Mouse (Mus musculus) Patski (cell line): ENCODE data around the gene Atp7a. TPM values are rescaled to one million over a fixed set of nuclear protein-coding genes. Genes with fewer than 3 reads are reported as not detected.

Source experiments
- ATAC-seq: fragments of 100-300 bp; one replicate; pipeline ENCODE4 v1.8.0; 2021
- CTCF ChIA-PET: fragments of 350-600 bp; sonication (Branson Sonifier 250); formaldehyde crosslinking; loops from one replicate; lab custom pipeline; 2022; ENCODE audit warnings: inconsistent platforms; lab: Charles Lee
- POLR2A ChIA-PET: fragments of 350-600 bp; sonication (Branson Sonifier 250); formaldehyde crosslinking; loops from one replicate; lab custom pipeline; 2022; ENCODE audit warnings: antibody characterized with exemption, inconsistent platforms; lab: Charles Lee
- DNase-seq: peaks from one replicate; pipeline ENCODE4 v3.0.0-alpha.2; 2011; ENCODE audit warnings: low read depth, low spot score
- H3K27me3 ChIP-seq: fragments of 371-371 bp; one replicate; pipeline ENCODE4 v1.5.1; 2021
- CTCF ChIP-seq: fragments of 100-300 bp; IDR thresholded peaks from one replicate; pipeline ENCODE4 v1.5.1; 2021
- in situ Hi-C: fragments of 300-500 bp; cut with MboI; formaldehyde crosslinking; loops from 3 replicates; pipeline ENCODE4 v1.11.1; 2018; ENCODE audit warnings: low pct_unique_long_range_greater_than_20kb, mixed read lengths
- polyA plus RNA-seq: library from polyadenylated mRNA; unstranded; gene quantifications from one replicate; pipeline ENCODE4 v1.2.3, GENCODE M21; 2021

Gene Atp7a
- polyA plus RNA-seq, 1 experiment from 2014 or later = 19.9 TPM

GRCm38 (mm10) chrX:106155892-106156291 lies 128.8 kb downstream of the Atp7a start:
- ChIA-PET POLR2A (no interaction called here), CTCF (no interaction called here)
- TF ChIP-seq CTCF = no peak
- ATAC-seq (no peak), DNase-seq (no peak)
- in situ Hi-C loops = no loop called here
- peaks cover 38% of the 10 kb centered on the region for H3K27me3 ChIP-seq

- ATAC-seq = no peak
These were observed 136.9 kb downstream of the Atp7a start for GRCm38 (mm10) chrX:106163995-106164394.

GRCm38 (mm10) chrX:106164555-106164954 lies 137.5 kb downstream of the Atp7a start:
- TF ChIP-seq CTCF = no peak
- DNase-seq (no peak), ATAC-seq (no peak)
- ChIA-PET CTCF (interaction anchor here (0.8 to 1.5 kb wide), 3 partner anchors 117 to 138 kb away, joined by 3 to 11 read pairs (median 4); partner anchors contain the start of gene Atp7a), POLR2A (interaction anchor here (0.6 to 1.3 kb wide), 2 partner anchors 21 to 1080 kb away, joined by 4 to 5 read pairs; no protein-coding TSS in a partner anchor)
- peaks cover 12% of the 10 kb centered on the region for H3K27me3 ChIP-seq
- in situ Hi-C loops = no loop called here

More at GRCm38 (mm10) chrX:106163995-106164394, 136.9 kb downstream of the Atp7a start:
- no peak for DNase-seq
- in situ Hi-C loops = no loop called here
- ChIA-PET POLR2A (interaction anchor here (1.3 kb wide), 1 partner anchor 21 kb away, joined by 4 read pairs; no protein-coding TSS in a partner anchor), CTCF (interaction anchor here (0.9 to 1.5 kb wide), 3 partner anchors 21 to 137 kb away, joined by 3 to 11 read pairs (median 4); partner anchors contain the start of gene Atp7a)
- H3K27me3 ChIP-seq = peaks cover 15% of the 10 kb centered on the region
- TF ChIP-seq CTCF = no peak

- DNase-seq (no peak), ATAC-seq (no peak)
- CTCF ChIA-PET = interaction anchor here (0.8 to 1.5 kb wide), 3 partner anchors 117 to 139 kb away, joined by 3 to 11 read pairs (median 4); partner anchors contain the start of gene Atp7a
- POLR2A ChIA-PET = interaction anchor here (1.3 kb wide), 1 partner anchor 20 kb away, joined by 4 read pairs; no protein-coding TSS in a partner anchor
- in situ Hi-C loops = loop anchor here (5.0 kb wide), 2 partner anchors 53 to 148 kb away; partner anchors contain the start of gene Cox7b
- TF ChIP-seq CTCF = peak; percentile 62
- peaks cover 7% of the 10 kb centered on the region for H3K27me3 ChIP-seq
These were observed 138.0 kb downstream of the Atp7a start for GRCm38 (mm10) chrX:106165089-106165488.

- ChIA-PET POLR2A (interaction anchor here (0.5 kb wide), 1 partner anchor 23 kb away, joined by 5 read pairs; no protein-coding TSS in a partner anchor), CTCF (interaction anchor here (0.7 to 1.6 kb wide), 8 partner anchors 10 to 145 kb away, joined by 3 to 12 read pairs (median 4); partner anchors contain the start of genes Atp7a and Pgk1)
- peak; percentile 88 for ATAC-seq
- peaks cover 20% of the 10 kb centered on the region for H3K27me3 ChIP-seq
- DNase-seq = no peak
- in situ Hi-C loops = no loop called here
- TF ChIP-seq CTCF = peak; percentile 84
These were observed 144.2 kb downstream of the Atp7a start for GRCm38 (mm10) chrX:106171106-106171852.

- POLR2A ChIA-PET = interaction anchor here (0.5 kb wide), 1 partner anchor 23 kb away, joined by 5 read pairs; no protein-coding TSS in a partner anchor
- CTCF ChIA-PET = no interaction called here
- peaks cover 16% of the 10 kb centered on the region for H3K27me3 ChIP-seq
- DNase-seq = no peak
- no peak for TF ChIP-seq CTCF
- in situ Hi-C loops = no loop called here
- no peak for ATAC-seq
These were observed 144.7 kb downstream of the Atp7a start for GRCm38 (mm10) chrX:106171853-106172154.

Other genes with a start within 250 kb of the Atp7a start
- 76.6 TPM for gene Atrx, start 97.9 kb upstream of the Atp7a start, polyA plus RNA-seq
- gene Magt1, start 15.4 kb upstream of the Atp7a start, polyA plus RNA-seq = 64.4 TPM
- 1,256 TPM for gene Cox7b, start 11.6 kb upstream of the Atp7a start, polyA plus RNA-seq
- not detected for gene Tlr13, start 115.9 kb downstream of the Atp7a start, polyA plus RNA-seq
- gene Pgk1, start 159.8 kb downstream of the Atp7a start, polyA plus RNA-seq = 720 TPM
- 4.8 TPM for gene Taf9b, start 193.9 kb downstream of the Atp7a start, polyA plus RNA-seq
- not detected for gene Fnd3c2, start 228.1 kb downstream of the Atp7a start, polyA plus RNA-seq